Mouse (Mus musculus) midbrain, postnatal 0 days (tissue): ENCODE measurements around the gene Ttc7. TPM values are rescaled to one million over a fixed set of nuclear protein-coding genes. Genes with fewer than 3 reads are reported as not detected.

Experiments used
- ATAC-seq: fragments of 200-750 bp; cut with Nextera tagmentation; 2 replicates; pipeline ENCODE4 v1.8.0; 2017; ENCODE audit warnings: moderate number of reproducible peaks, mild to moderate bottlenecking, moderate TSS enrichment, moderate library complexity; ENCODE audit not compliant: low FRiP score
- DNase-seq: peaks from one replicate; pipeline ENCODE4 v3.0.0-alpha.2; 2015; ENCODE audit warnings: low spot score
- H3K27ac ChIP-seq: fragments of 300-500 bp; sonication (generic); 2 replicates; pipeline ENCODE4 v1.5.1; 2014; ENCODE audit warnings: low read depth, mild to moderate bottlenecking, low read length, mixed read lengths
- H3K27me3 ChIP-seq: fragments of 300-500 bp; sonication (generic); 2 replicates; pipeline ENCODE4 v1.6.1; 2014; ENCODE audit warnings: low read length, control low read depth, mixed read lengths; ENCODE audit not compliant: insufficient read depth
- H3K36me3 ChIP-seq: fragments of 300-500 bp; sonication (generic); 2 replicates; pipeline ENCODE4 v1.6.1; 2014; ENCODE audit warnings: low read length, control low read depth, mixed read lengths; ENCODE audit not compliant: insufficient read depth
- H3K4me1 ChIP-seq: fragments of 300-500 bp; sonication (generic); 2 replicates; pipeline ENCODE4 v1.6.1; 2014; ENCODE audit warnings: mild to moderate bottlenecking, control low read depth, antibody characterized with exemption, low read length, mixed read lengths; ENCODE audit not compliant: insufficient read depth
- H3K4me2 ChIP-seq: fragments of 300-500 bp; sonication (generic); 2 replicates; pipeline ENCODE4 v1.6.1; 2014; ENCODE audit warnings: low read depth, mild to moderate bottlenecking, low read length, mixed read lengths; ENCODE audit not compliant: poor library complexity, severe bottlenecking
- H3K4me3 ChIP-seq: fragments of 300-500 bp; sonication (generic); 2 replicates; pipeline ENCODE4 v1.5.1; 2014; ENCODE audit warnings: low read depth, mild to moderate bottlenecking, low read length, moderate library complexity
- H3K9ac ChIP-seq: fragments of 300-500 bp; sonication (generic); replicated peaks from 2 replicates; pipeline ENCODE4 v1.6.1; 2014; ENCODE audit warnings: mild to moderate bottlenecking, low read length, moderate library complexity, mixed read lengths; ENCODE audit not compliant: poor library complexity, severe bottlenecking
- H3K9me3 ChIP-seq: fragments of 300-500 bp; sonication (generic); 2 replicates; pipeline ENCODE4 v1.6.1; 2016; ENCODE audit warnings: low read length, control low read depth
- CTCF ChIP-seq: IDR thresholded peaks from 2 replicates; pipeline ENCODE4 v1.5.1; 2016; ENCODE audit warnings: antibody characterized with exemption, mild to moderate bottlenecking
- WGBS: fragments of 180-500 bp; shearing (Covaris S2); extraction: QIAGEN DNeasy Blood & Tissue Kit; methylation state at CpG from one replicate; pipeline ENCODE4 v1.1.7; 2014; 5-methylcytosine and 5-hydroxymethylcytosine counted together
- polyA plus RNA-seq: library from polyadenylated mRNA; unstranded; fragments of >200 nt; fragmentation: Nextera tagmentation; extraction: Ambion mirVana; gene quantifications from 2 replicates; pipeline ENCODE4 v1.2.1, GENCODE M21; 2015
- total RNA-seq: library from RNA; depleted of rRNA; stranded (reverse); fragments of >200 nt; gene quantifications from 2 replicates; pipeline ENCODE4 v1.2.3, GENCODE M21; 2014

Ttc7 gene
- total and polyA plus RNA-seq, 2 experiments from 2014 or later, result 5.3 to 11.1 TPM

GRCm38 (mm10) chr17:87255672-87256071 is 27.0 kb upstream of the Ttc7 start:
- no peak for TF ChIP-seq CTCF
- Histone ChIP-seq H3K4me3 (no peak overlapping the region), H3K9ac (no peak overlapping the region), H3K4me2 (no peak overlapping the region), H3K36me3 (peaks cover 41% of the 10 kb centered on the region), H3K27me3 (no peaks in the 10 kb centered on the region), H3K27ac (no peak overlapping the region), H3K9me3 (0 out of 2 replicates have a peak, but pooled peaks cover 5% of the 10 kb centered on the region), H3K4me1 (no peaks in the 10 kb centered on the region)
- peak; percentile 9 for DNase-seq
- WGBS, result 90% methylated on average over 16 of the region's 16 CpGs
- ATAC-seq, result no peak

GRCm38 (mm10) chr17:87263401-87263800 is 19.3 kb upstream of the Ttc7 start:
- WGBS, result 95% methylated on average over 6 of the region's 6 CpGs

DNA sequence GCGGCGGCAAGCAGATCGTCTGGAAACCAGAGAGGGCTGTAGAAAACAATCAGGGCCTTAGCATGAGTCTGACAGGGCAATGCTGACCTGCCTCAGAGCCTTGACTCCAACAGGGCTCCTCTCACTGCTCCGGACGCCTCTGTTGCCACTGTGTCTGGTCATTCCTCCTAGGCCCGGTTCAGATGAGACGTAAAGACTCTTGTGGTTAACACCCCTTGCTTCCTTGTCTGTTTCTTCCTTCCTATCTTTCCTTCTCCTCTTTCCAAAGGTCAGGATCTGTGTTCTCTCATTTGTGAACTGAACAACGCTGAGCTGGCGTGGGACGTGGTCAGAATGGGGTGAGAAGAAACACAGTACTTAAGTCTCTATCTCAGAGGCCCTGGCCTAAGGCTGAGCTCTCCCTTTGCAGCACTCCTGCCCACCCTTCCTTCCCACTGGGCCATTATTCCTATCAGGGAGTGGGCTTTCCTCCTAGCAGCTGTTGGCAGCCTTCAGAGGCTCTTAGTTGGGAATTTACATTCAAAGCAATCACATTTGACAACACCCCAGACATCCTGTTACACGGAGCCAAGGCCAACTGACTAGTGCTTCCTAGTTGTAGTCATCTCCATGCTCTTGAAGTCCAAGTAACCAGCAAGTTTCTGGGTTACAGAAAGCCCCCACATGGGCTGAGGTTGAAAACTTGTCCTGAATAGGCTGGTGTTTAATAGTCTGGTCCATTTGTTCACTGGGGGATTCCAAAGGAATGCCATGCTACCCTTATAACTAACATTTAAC is 18.4 kb upstream of the Ttc7 start:
- TF ChIP-seq CTCF, result no peak
- Histone ChIP-seq H3K9me3 (0 out of 2 replicates have a peak, but pooled peaks cover 6% of the 10 kb centered on the region), H3K9ac (no peak overlapping the region), H3K27ac (no peak overlapping the region), H3K27me3 (no peaks in the 10 kb centered on the region), H3K36me3 (no peaks in the 10 kb centered on the region), H3K4me1 (peaks cover 8% of the 10 kb centered on the region; the same call in 1 of the 2 replicates), H3K4me3 (peak overlapping the region; percentile 86), H3K4me2 (peak overlapping the region; percentile 85)
- no peak for DNase-seq
- 88% methylated on average over 11 of the region's 11 CpGs for WGBS
- no peak for ATAC-seq

More at GRCm38 (mm10) chr17:87263401-87263800, 19.3 kb upstream of the Ttc7 start:
- DNase-seq (no peak), ATAC-seq (no peak)
- H3K27me3 ChIP-seq, result no peaks in the 10 kb centered on the region
- peaks cover 8% of the 10 kb centered on the region; the same call in 1 of the 2 replicates for H3K4me1 ChIP-seq
- no peak overlapping the region for H3K9ac ChIP-seq
- no peak overlapping the region for H3K4me3 ChIP-seq
- H3K9me3 ChIP-seq, result 0 out of 2 replicates have a peak, but pooled peaks cover 6% of the 10 kb centered on the region
- no peak overlapping the region for H3K4me2 ChIP-seq
- TF ChIP-seq CTCF, result no peak
- no peak overlapping the region for H3K27ac ChIP-seq
- peaks cover 4% of the 10 kb centered on the region; the same call in 1 of the 2 replicates for H3K36me3 ChIP-seq

GRCm38 (mm10) chr17:87264927-87265791 is 17.5 kb upstream of the Ttc7 start:
- ATAC-seq (peak; percentile 78), DNase-seq (peak; percentile 19)
- H3K27ac ChIP-seq, result peak overlapping the region; percentile 78
- 8% methylated on average over 28 of the region's 28 CpGs for WGBS
- no peaks in the 10 kb centered on the region for H3K36me3 ChIP-seq
- H3K27me3 ChIP-seq, result no peaks in the 10 kb centered on the region
- no peak for TF ChIP-seq CTCF
- peak overlapping the region; percentile 86 for H3K4me3 ChIP-seq
- H3K4me1 ChIP-seq, result peaks cover 8% of the 10 kb centered on the region; the same call in 1 of the 2 replicates
- H3K9me3 ChIP-seq, result 0 out of 2 replicates have a peak, but pooled peaks cover 6% of the 10 kb centered on the region
- peak overlapping the region; percentile 85 for H3K4me2 ChIP-seq
- peak overlapping the region; percentile 91 for H3K9ac ChIP-seq

- peak; percentile 92 for DNase-seq
- TF ChIP-seq CTCF, result peak; percentile 41
- Histone ChIP-seq H3K27me3 (no peaks in the 10 kb centered on the region), H3K9me3 (no peaks in the 10 kb centered on the region), H3K4me1 (peaks cover 8% of the 10 kb centered on the region; the same call in 1 of the 2 replicates), H3K27ac (peak within 1 kb of the TSS; percentile 78), H3K4me2 (peak within 1 kb of the TSS; percentile 85), H3K4me3 (peak within 1 kb of the TSS; percentile 86), H3K9ac (peak within 1 kb of the TSS; percentile 91), H3K36me3 (no peaks in the 10 kb centered on the region)
- ATAC-seq, result peak; percentile 90
- WGBS, result under 1% methylated on average over 41 of the region's 41 CpGs
Observed at GRCm38 (mm10) chr17:87265792-87266186, 16.9 kb upstream of the Ttc7 start, which contains the start of gene Mcfd2. Gene Mcfd2, minus strand, starts transcription at chr17:87265935.
